Mouse (Mus musculus) neural tube, embryonic 11.5 days (tissue): ENCODE measurements around the gene Catspere2. TPM values are rescaled to one million over a fixed set of nuclear protein-coding genes. Genes with fewer than 3 reads are reported as not detected.
A peak's percentile ranks its signal among the peaks of the same experiment; 100 is the strongest.
"Not testable (repeated sequence)": the region's sequence is repeated elsewhere in the genome, so short reads cannot be mapped to it uniquely, and the experiment has no call there.

Source experiments
- ATAC-seq: fragments of 200-750 bp; cut with Nextera tagmentation; 2 replicates; pipeline ENCODE4 v1.8.0; 2017; ENCODE audit warnings: moderate number of reproducible peaks, mild to moderate bottlenecking, moderate TSS enrichment, moderate library complexity; ENCODE audit not compliant: insufficient read depth, low FRiP score, low TSS enrichment
- DNase-seq: peaks from one replicate; pipeline ENCODE4 v3.0.0-alpha.2; 2015; ENCODE audit warnings: low spot score
- H3K27ac ChIP-seq: fragments of 300-500 bp; sonication (generic); 2 replicates; pipeline ENCODE4 v1.5.1; 2014; ENCODE audit warnings: low read depth, mild to moderate bottlenecking, low read length
- H3K27me3 ChIP-seq: fragments of 300-500 bp; sonication (generic); 2 replicates; pipeline ENCODE4 v1.6.1; 2014; ENCODE audit warnings: mild to moderate bottlenecking, low read length, mixed read lengths; ENCODE audit not compliant: control insufficient read depth, insufficient read depth
- H3K36me3 ChIP-seq: fragments of 300-500 bp; sonication (generic); 2 replicates; pipeline ENCODE4 v1.6.1; 2014; ENCODE audit warnings: mild to moderate bottlenecking, low read length, moderate library complexity, mixed read lengths; ENCODE audit not compliant: control insufficient read depth, insufficient read depth
- H3K4me1 ChIP-seq: fragments of 300-500 bp; sonication (generic); 2 replicates; pipeline ENCODE4 v1.6.1; 2014; ENCODE audit warnings: low read length, mixed read lengths; ENCODE audit not compliant: control insufficient read depth, insufficient read depth
- H3K4me2 ChIP-seq: fragments of 300-500 bp; sonication (generic); 2 replicates; pipeline ENCODE4 v1.6.1; 2014; ENCODE audit warnings: low read depth, mild to moderate bottlenecking, moderate library complexity
- H3K4me3 ChIP-seq: fragments of 300-500 bp; sonication (generic); 2 replicates; pipeline ENCODE4 v1.5.1; 2014; ENCODE audit warnings: low read depth, low read length
- H3K9ac ChIP-seq: fragments of 300-500 bp; sonication (generic); 2 replicates; pipeline ENCODE4 v1.6.1; 2014; ENCODE audit warnings: mild to moderate bottlenecking, low read length
- H3K9me3 ChIP-seq: fragments of 300-500 bp; sonication (generic); 2 replicates; pipeline ENCODE4 v1.6.1; 2016; ENCODE audit warnings: low read length; ENCODE audit not compliant: control insufficient read depth
- WGBS: fragments of 180-500 bp; shearing (Covaris S2); extraction: QIAGEN DNeasy Blood & Tissue Kit; methylation state at CpG from one replicate; pipeline ENCODE4 v1.1.7; 2014; 5-methylcytosine and 5-hydroxymethylcytosine counted together
- polyA plus RNA-seq: library from polyadenylated mRNA; unstranded; fragments of >200 nt; fragmentation: Nextera tagmentation; extraction: Ambion mirVana; gene quantifications from 2 replicates; pipeline ENCODE4 v1.2.1, GENCODE M21; 2014

Catspere2 gene
- polyA plus RNA-seq, 1 experiment from 2014 or later: 0.09 TPM

GRCm38 (mm10) chr1:178122236-178122635, 139.0 kb downstream of the Catspere2 start:
- WGBS: 76% methylated on average over 2 of the region's 2 CpGs
- H3K36me3 ChIP-seq, H3K9me3 ChIP-seq, H3K4me1 ChIP-seq, H3K4me3 ChIP-seq, H3K27ac ChIP-seq, DNase-seq, H3K4me2 ChIP-seq, H3K27me3 ChIP-seq, H3K9ac ChIP-seq, ATAC-seq: not testable (repeated sequence)

GRCm38 (mm10) chr1:178134288-178134687, 151.1 kb downstream of the Catspere2 start:
- no peak overlapping the region for H3K4me3 ChIP-seq
- no peak overlapping the region for H3K27ac ChIP-seq
- H3K27me3 ChIP-seq: no peaks in the 10 kb centered on the region
- no peak overlapping the region for H3K9ac ChIP-seq
- DNase-seq: no peak
- no peaks in the 10 kb centered on the region for H3K4me1 ChIP-seq
- no peak overlapping the region for H3K4me2 ChIP-seq
- no peaks in the 10 kb centered on the region for H3K36me3 ChIP-seq
- 95% methylated on average over 12 of the region's 12 CpGs for WGBS
- no peak for ATAC-seq
- no peaks in the 10 kb centered on the region for H3K9me3 ChIP-seq

- not testable (repeated sequence) for H3K4me1 ChIP-seq, H3K9me3 ChIP-seq, H3K27ac ChIP-seq, H3K4me2 ChIP-seq, H3K36me3 ChIP-seq, H3K27me3 ChIP-seq, H3K9ac ChIP-seq, DNase-seq, H3K4me3 ChIP-seq
- 15% methylated on average over 2 of the region's 2 CpGs for WGBS
- ATAC-seq: peak; percentile 53
Measured at GRCm38 (mm10) chr1:178146513-178146912, 163.3 kb downstream of the Catspere2 start.

DNA sequence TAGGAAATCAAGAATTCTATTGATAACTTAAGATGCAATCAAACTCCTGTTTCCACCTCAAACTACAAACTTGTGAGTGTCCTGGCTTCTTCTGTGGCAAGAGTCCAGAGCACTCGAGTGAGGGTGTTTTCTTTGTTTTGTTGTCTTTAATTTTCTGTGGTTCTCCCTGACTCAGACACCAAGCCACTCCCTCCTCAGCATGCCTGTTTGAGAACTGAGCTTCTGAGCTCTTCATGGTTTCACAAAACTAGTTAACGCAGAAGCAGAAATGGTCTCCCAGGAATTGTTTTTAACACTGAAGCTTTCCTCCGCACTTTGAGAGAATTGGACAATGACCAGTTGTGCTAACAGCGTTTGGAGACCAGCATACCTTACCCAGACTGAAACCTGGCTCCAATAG, 163.7 kb downstream of the Catspere2 start:
- not testable (repeated sequence) for H3K27ac ChIP-seq, H3K4me2 ChIP-seq, H3K27me3 ChIP-seq, H3K4me1 ChIP-seq, H3K4me3 ChIP-seq, DNase-seq, H3K36me3 ChIP-seq, H3K9me3 ChIP-seq, H3K9ac ChIP-seq
- peak; percentile 45; the same call in 1 of the 2 replicates for ATAC-seq
- WGBS: 58% methylated on average over 3 of the region's 4 CpGs

- H3K4me2 ChIP-seq: no peak overlapping the region
- DNase-seq: no peak
- no peaks in the 10 kb centered on the region for H3K27me3 ChIP-seq
- no peak for ATAC-seq
- H3K9me3 ChIP-seq: no peaks in the 10 kb centered on the region
- no peak overlapping the region for H3K9ac ChIP-seq
- H3K36me3 ChIP-seq: no peaks in the 10 kb centered on the region
- no peak overlapping the region for H3K27ac ChIP-seq
- no peak overlapping the region for H3K4me3 ChIP-seq
- 85% methylated on average over 2 of the region's 2 CpGs for WGBS
- H3K4me1 ChIP-seq: no peaks in the 10 kb centered on the region
Measured at GRCm38 (mm10) chr1:178182251-178182650, 199.0 kb downstream of the Catspere2 start.

DNA sequence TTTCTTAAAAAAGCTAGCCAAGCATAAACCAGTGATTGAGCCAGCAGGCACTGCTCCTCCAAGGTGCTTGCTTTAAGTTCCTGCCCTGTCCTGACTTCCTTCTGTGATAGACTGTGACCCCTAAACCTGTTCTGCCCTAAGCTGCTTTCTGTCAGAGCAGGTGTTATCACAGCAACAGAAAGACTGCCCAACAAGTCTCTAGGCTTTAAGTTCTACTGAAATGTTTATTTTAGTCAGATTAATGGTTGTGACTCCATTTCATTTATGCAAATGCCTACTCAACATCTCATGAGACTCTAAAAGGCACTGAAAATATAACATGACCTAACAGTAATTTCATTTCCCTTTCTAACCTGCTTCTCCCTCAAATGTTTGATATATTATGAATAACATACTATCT, 202.4 kb downstream of the Catspere2 start:
- Histone ChIP-seq H3K9ac (no peak overlapping the region), H3K27me3 (no peaks in the 10 kb centered on the region), H3K9me3 (no peaks in the 10 kb centered on the region), H3K27ac (no peak overlapping the region), H3K4me2 (no peak overlapping the region), H3K36me3 (no peaks in the 10 kb centered on the region), H3K4me1 (no peaks in the 10 kb centered on the region), H3K4me3 (no peak overlapping the region)
- DNase-seq: no peak
- ATAC-seq: no peak

GRCm38 (mm10) chr1:178187216-178187791, 204.1 kb downstream of the Catspere2 start, which contains the start of gene Desi2:
TSS of gene Desi2 (plus strand) at chr1:178187417.
- Histone ChIP-seq H3K4me3 (peak within 1 kb of the TSS; percentile 55), H3K9ac (peak within 1 kb of the TSS; percentile 52), H3K4me2 (peak within 1 kb of the TSS; percentile 52)
- ATAC-seq (peak; percentile 98), DNase-seq (peak; percentile 94)
- not testable (repeated sequence) for H3K27ac ChIP-seq, H3K36me3 ChIP-seq, H3K27me3 ChIP-seq, H3K9me3 ChIP-seq, H3K4me1 ChIP-seq
- 0% methylated on average over 32 of the region's 37 CpGs for WGBS

DNA sequence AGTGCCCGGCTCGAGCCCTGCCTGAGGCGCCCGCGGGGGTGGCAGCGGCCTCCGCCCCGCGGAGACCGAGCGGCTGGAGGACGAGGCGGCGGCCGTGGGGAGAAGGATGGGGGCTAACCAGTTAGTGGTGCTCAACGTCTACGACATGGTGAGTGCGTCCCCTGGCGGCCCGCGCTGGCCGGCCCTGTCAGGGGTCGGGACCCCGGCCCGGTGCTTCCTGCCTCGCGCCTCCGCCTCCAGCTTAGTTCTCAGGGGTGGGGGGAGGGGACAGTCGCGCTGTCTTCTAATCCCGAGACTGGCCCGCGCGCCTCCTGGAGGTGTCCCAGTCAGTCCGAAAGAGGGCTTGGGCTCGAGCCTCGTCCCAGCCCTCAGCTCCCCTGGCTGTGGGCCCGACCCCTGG, 204.6 kb downstream of the Catspere2 start:
- not testable (repeated sequence) for H3K4me1 ChIP-seq, H3K36me3 ChIP-seq, H3K9me3 ChIP-seq, H3K27ac ChIP-seq, H3K27me3 ChIP-seq
- Histone ChIP-seq H3K4me2 (peak overlapping the region; percentile 40), H3K4me3 (peak overlapping the region; percentile 55), H3K9ac (peak overlapping the region; percentile 52)
- DNase-seq (peak; percentile 74), ATAC-seq (peak; percentile 81)
- 3% methylated on average over 7 of the region's 38 CpGs for WGBS

GRCm38 (mm10) chr1:178188386-178188785, 205.2 kb downstream of the Catspere2 start:
- Histone ChIP-seq H3K36me3 (no peaks in the 10 kb centered on the region), H3K27me3 (no peaks in the 10 kb centered on the region), H3K9me3 (no peaks in the 10 kb centered on the region), H3K9ac (no peak overlapping the region), H3K27ac (no peak overlapping the region), H3K4me3 (peak overlapping the region; percentile 25), H3K4me1 (no peaks in the 10 kb centered on the region), H3K4me2 (peak overlapping the region; percentile 52)
- WGBS: 10% methylated on average over 10 of the region's 13 CpGs
- no peak for DNase-seq
- no peak for ATAC-seq
